Mouse (Mus musculus) olfactory bulb, adult 2 months (tissue): ENCODE results near the gene Wasf2. TPM values are rescaled to one million over a fixed set of nuclear protein-coding genes. Genes with fewer than 3 reads are reported as not detected.

Source experiments
- H3K27ac ChIP-seq: fragments of 200-500 bp; 2 replicates; pipeline ENCODE4 v1.5.1; 2012; ENCODE audit warnings: low read depth, low read length; ENCODE audit not compliant: insufficient read depth
- H3K4me1 ChIP-seq: fragments of 200-500 bp; 2 replicates; pipeline ENCODE4 v1.6.1; 2012; ENCODE audit warnings: low read length; ENCODE audit not compliant: control insufficient read depth, insufficient read depth
- H3K4me3 ChIP-seq: fragments of 200-500 bp; 2 replicates; pipeline ENCODE4 v1.5.1; 2012; ENCODE audit warnings: mild to moderate bottlenecking, low read depth, low read length, moderate library complexity; ENCODE audit not compliant: insufficient read depth
- CTCF ChIP-seq: fragments of 200-500 bp; IDR thresholded peaks from 2 replicates; pipeline ENCODE4 v1.5.1; 2012; ENCODE audit warnings: low read depth, mild to moderate bottlenecking, low read length, moderate library complexity; ENCODE audit not compliant: insufficient read depth
- POLR2A ChIP-seq: fragments of 200-500 bp; IDR thresholded peaks from 2 replicates; pipeline ENCODE4 v1.6.1; 2012; ENCODE audit warnings: mild to moderate bottlenecking, low read depth, low read length, moderate library complexity; ENCODE audit not compliant: insufficient read depth
- WGBS: fragments of 180-500 bp; shearing (Covaris S2); methylation state at CpG from one replicate; pipeline ENCODE4 v1.1.7; 2018; 5-methylcytosine and 5-hydroxymethylcytosine counted together
- polyA plus RNA-seq: library from polyadenylated mRNA; stranded (reverse); fragments of >200 nt; gene quantifications from 2 replicates; pipeline ENCODE4 v1.2.4, GENCODE M21; 2012; ENCODE audit warnings: low replicate concordance; ENCODE audit not compliant: missing spikeins, insufficient read depth, insufficient read length

Gene Wasf2
- polyA plus RNA-seq, 1 experiment, result not detected

- H3K27ac ChIP-seq, result no peak overlapping the region
- 55% methylated on average over 6 of the region's 6 CpGs for WGBS
Measured at GRCm38 (mm10) chr4:133162196-133162595, 31.9 kb downstream of the Wasf2 start.

GRCm38 (mm10) chr4:133166773-133167172 lies 36.5 kb downstream of the Wasf2 start:
- 83% methylated on average over 9 of the region's 9 CpGs for WGBS
- no peak for TF ChIP-seq POLR2A
- TF ChIP-seq CTCF, result no peak
- no peaks in the 10 kb centered on the region for H3K4me1 ChIP-seq

More at GRCm38 (mm10) chr4:133162196-133162595, 31.9 kb downstream of the Wasf2 start:
- TF ChIP-seq CTCF (no peak), POLR2A (no peak)
- H3K4me1 ChIP-seq, result peaks cover 2% of the 10 kb centered on the region; the same call in 1 of the 2 replicates
- no peak overlapping the region for H3K4me3 ChIP-seq

DNA sequence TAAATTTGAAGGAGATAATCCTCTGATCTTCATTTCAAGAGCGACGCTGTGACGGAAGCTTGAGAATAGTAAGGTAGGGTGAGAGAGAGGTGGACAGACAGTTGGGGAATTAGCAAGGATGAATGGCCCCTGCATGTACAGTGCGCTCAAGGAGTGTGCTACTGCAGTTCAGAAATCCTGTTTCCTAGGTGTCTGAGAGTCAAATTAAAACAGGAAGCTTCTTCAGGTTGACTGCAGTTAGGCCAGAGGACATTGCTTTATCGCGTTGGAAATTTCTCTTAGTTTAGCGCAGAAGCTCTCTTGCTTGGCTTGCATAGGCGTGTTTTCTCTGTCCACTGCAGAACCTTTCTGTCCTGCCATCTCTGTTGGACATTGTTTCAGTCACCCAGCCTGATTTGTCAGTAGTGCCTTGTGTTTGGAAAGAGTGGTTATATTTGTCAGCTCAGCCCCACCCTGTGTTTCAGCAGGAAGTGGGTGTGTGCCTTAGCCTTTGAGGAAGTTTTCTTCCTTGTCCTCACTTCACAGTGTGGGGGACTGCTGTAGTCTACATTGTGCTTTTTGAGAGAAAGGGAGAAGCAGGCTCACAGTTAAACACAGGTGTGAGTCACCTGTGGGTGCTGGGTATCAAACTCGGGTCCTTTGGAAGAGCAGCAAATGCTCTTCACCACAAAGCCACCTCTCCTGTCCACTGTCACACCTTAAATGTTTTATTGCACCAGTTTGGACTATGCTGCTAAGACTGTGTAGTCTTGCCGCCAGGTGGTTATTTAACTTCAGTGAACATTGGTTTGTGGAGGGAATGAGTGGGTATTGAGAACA lies 39.1 kb downstream of the Wasf2 start:
- TF ChIP-seq CTCF, result no peak
- no peak for TF ChIP-seq POLR2A
- H3K4me1 ChIP-seq, result no peaks in the 10 kb centered on the region
- no peak overlapping the region for H3K4me3 ChIP-seq
- 86% methylated on average over 10 of the region's 10 CpGs for WGBS
- H3K27ac ChIP-seq, result peak overlapping the region; percentile 26; the same call in 1 of the 2 replicates

More at GRCm38 (mm10) chr4:133166773-133167172, 36.5 kb downstream of the Wasf2 start:
- H3K4me3 ChIP-seq, result no peak overlapping the region
- H3K27ac ChIP-seq, result no peak overlapping the region

- Histone ChIP-seq H3K4me1 (no peaks in the 10 kb centered on the region), H3K27ac (no peak overlapping the region), H3K4me3 (no peak overlapping the region)
- TF ChIP-seq POLR2A (no peak), CTCF (no peak)
- 71% methylated on average over 3 of the region's 3 CpGs for WGBS
Measured at GRCm38 (mm10) chr4:133170056-133170524, 39.8 kb downstream of the Wasf2 start.

DNA sequence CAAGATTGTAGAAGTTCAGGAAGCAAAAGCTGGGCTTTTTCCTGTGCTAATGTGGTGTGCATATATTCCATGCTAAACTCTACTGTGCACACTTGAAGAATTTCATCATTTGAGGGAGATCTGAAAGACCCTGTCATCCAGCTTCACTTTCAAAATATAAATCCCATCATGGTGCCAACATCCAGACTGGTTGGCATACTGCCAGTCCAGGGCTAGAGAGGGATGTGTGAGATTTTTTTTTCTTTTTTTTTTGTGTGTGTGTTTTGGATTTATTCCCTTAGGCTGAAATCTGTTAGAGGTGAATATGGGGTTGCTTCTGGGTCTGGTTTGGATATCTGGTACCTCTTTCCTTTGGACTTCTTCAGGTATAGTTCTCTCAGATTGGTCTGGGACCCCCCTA lies 40.3 kb downstream of the Wasf2 start:
- Histone ChIP-seq H3K4me3 (no peak overlapping the region), H3K4me1 (no peaks in the 10 kb centered on the region), H3K27ac (no peak overlapping the region)
- no peak for TF ChIP-seq CTCF
- TF ChIP-seq POLR2A, result no peak

DNA sequence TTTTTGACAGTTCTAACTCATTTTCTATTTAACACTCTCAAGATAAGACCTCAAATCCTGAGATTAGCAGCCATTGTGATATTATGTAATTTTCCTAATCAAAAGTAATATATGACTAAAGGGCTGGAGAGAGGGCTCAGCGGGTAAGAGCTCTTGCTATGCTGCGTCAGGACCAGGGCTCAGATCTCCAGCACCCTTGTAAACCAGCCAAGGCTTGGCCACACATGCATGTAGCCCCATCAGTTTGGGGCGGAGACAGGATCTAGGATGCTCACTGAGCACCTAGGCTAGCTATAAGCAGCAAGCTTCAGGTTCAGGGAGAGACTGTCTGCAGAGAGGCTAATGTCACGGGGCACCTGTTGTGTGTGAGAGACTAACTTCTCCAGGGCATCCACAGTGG lies 42.1 kb downstream of the Wasf2 start:
- no peak overlapping the region for H3K4me3 ChIP-seq
- no peak for TF ChIP-seq CTCF
- no peak for TF ChIP-seq POLR2A
- H3K27ac ChIP-seq, result no peak overlapping the region
- WGBS, result 92% methylated on average over 4 of the region's 4 CpGs
- peaks cover 13% of the 10 kb centered on the region for H3K4me1 ChIP-seq

GRCm38 (mm10) chr4:133174361-133174760 lies 44.1 kb downstream of the Wasf2 start:
- Histone ChIP-seq H3K4me3 (no peak overlapping the region), H3K4me1 (peaks cover 17% of the 10 kb centered on the region), H3K27ac (peak overlapping the region; percentile 76; the same call in 1 of the 2 replicates)
- WGBS, result 42% methylated on average over 4 of the region's 4 CpGs
- TF ChIP-seq CTCF, result no peak

DNA sequence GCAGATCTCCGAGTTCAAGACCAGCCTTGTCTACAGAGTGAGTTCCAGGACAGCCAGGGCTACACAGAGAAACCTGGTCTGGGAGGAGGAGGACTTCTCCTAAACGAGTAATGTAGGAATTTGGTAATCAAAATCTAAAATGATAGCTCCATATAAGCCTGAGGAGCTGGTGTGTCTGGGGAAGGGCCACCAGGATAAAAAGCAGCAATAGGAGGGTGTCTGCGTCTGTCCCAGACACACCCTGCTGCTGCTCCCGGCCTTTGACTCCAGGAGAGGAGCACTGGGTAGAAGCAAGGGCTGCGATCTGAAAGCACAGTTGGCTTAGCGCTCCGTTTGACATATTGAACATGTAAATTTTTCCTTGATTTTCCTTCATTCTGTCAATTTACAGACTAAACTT lies 45.0 kb downstream of the Wasf2 start:
- Histone ChIP-seq H3K27ac (no peak overlapping the region), H3K4me1 (peaks cover 17% of the 10 kb centered on the region), H3K4me3 (no peak overlapping the region)
- no peak for TF ChIP-seq POLR2A
- TF ChIP-seq CTCF, result no peak
- WGBS, result 82% methylated on average over 7 of the region's 7 CpGs

- Histone ChIP-seq H3K4me3 (peak overlapping the region; percentile 24), H3K27ac (peak overlapping the region; percentile 83), H3K4me1 (peaks cover 17% of the 10 kb centered on the region)
- TF ChIP-seq POLR2A (no peak), CTCF (no peak)
- WGBS, result 28% methylated on average over 14 of the region's 14 CpGs
Measured at GRCm38 (mm10) chr4:133175998-133176760, 45.9 kb downstream of the Wasf2 start.
